Comparison of ENCODE assay signal across 8 mouse cellular contexts in the genomic region with DNA sequence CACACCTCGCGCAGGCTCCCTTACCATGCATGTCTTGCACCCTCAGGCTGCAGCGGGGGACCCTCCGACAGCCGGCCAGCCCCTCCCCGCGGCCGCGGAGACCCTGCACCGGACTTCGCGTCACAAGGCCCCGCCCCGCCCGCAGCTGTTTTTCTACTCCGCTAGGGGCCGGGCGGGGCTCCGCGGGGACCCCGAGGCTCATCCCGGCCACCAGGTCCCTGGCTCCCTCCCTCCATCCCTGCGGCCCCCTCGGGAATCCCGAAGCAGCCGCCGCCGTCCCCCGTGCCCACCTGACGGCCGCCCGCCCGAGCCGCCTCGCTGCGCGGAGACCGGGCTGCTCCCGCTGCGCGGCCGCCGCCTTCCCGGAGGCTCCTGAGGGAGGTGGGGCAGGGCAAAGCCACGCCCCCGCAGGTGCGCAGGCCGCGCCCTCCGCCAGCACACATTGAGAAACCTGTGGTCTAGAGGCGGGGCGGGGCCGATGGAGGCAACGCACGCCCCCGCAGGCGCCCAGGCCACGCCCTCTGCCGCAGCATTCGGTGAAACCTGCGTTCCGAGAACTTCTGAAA. TPM values are rescaled to one million over a fixed set of nuclear protein-coding genes. Genes with fewer than 3 reads are reported as not detected.
DNase-seq lines count a peak whose midpoint lies in the region; ATAC-seq and TF ChIP-seq lines count a peak whose summit lies in the region.

A gene (minus strand): TSS at position 374 of the 566 bp plus-strand sequence.

- no peak within 1 kb of the TSS for H3K27ac ChIP-seq in layer of hippocampus, adult 2 months
- peak within 1 kb of the TSS; percentile 62 for H3K27ac ChIP-seq in forebrain, embryonic 10.5 days
- H3K27ac ChIP-seq in intestine, embryonic 16.5 days (ENCODE audit: low read length), result no peak within 1 kb of the TSS
- H3K27ac ChIP-seq in neural tube, embryonic 15.5 days (replicated peaks), result no peak within 1 kb of the TSS

- H3K4me3 ChIP-seq in layer of hippocampus, adult 2 months, result peak within 1 kb of the TSS; percentile 54
- peak within 1 kb of the TSS; percentile 75 for H3K4me3 ChIP-seq in forebrain, embryonic 10.5 days
- peak within 1 kb of the TSS; percentile 70 for H3K4me3 ChIP-seq in intestine, embryonic 16.5 days (ENCODE audit: low read length)
- peak within 1 kb of the TSS; percentile 49 for H3K4me3 ChIP-seq in neural tube, embryonic 15.5 days (replicated peaks)

- peak within 1 kb of the TSS; percentile 69 for H3K9ac ChIP-seq in intestine, embryonic 16.5 days (ENCODE audit: low read depth, low read length)
- peak within 1 kb of the TSS; percentile 40 for H3K9ac ChIP-seq in neural tube, embryonic 15.5 days (replicated peaks)

- no peak for TF ChIP-seq CTCF in layer of hippocampus, adult 2 months (conservative IDR thresholded peaks at IDR 0.05)

- DNase-seq in layer of hippocampus, adult 2 months (ENCODE audit: low spot score in 2 of 2), result no peak
- no peak for DNase-seq in layer of hippocampus, postnatal 10 days (ENCODE audit: low spot score in 2 of 2)
- peak; percentile 41 for DNase-seq in forebrain, embryonic 10.5 days (ENCODE audit: extremely low spot score, low spot score)
- peak; percentile 85 to 88 for DNase-seq in lung, adult 18-20 months
- DNase-seq in thymus, postnatal 36 days, result peak; percentile 91 to 94
- no peak for DNase-seq in right cerebral cortex, postnatal 4 days

- H3K4me1 ChIP-seq in forebrain, embryonic 10.5 days, result peaks cover 28% of the 10 kb centered on the region
- H3K4me1 ChIP-seq in intestine, embryonic 16.5 days (ENCODE audit: control insufficient read depth, insufficient read depth, low read length), result peaks cover 11% of the 10 kb centered on the region
- peaks cover 18% of the 10 kb centered on the region for H3K4me1 ChIP-seq in neural tube, embryonic 15.5 days

- ATAC-seq in intestine, embryonic 16.5 days, result peak; percentile 86
- ATAC-seq in neural tube, embryonic 15.5 days (ENCODE audit: low FRiP score), result no peak

- H3K27me3 ChIP-seq in forebrain, embryonic 10.5 days (ENCODE audit: poor library complexity, severe bottlenecking), result peaks cover 83% of the 10 kb centered on the region
- H3K27me3 ChIP-seq in intestine, embryonic 16.5 days (replicated peaks; ENCODE audit: control insufficient read depth, insufficient read depth, low read length), result peaks cover 17% of the 10 kb centered on the region
- H3K27me3 ChIP-seq in neural tube, embryonic 15.5 days (replicated peaks), result peaks cover 61% of the 10 kb centered on the region

- no peaks in the 10 kb centered on the region for H3K36me3 ChIP-seq in forebrain, embryonic 10.5 days (replicated peaks)
- no peaks in the 10 kb centered on the region for H3K36me3 ChIP-seq in intestine, embryonic 16.5 days (ENCODE audit: control insufficient read depth, insufficient read depth, low read length)
- H3K36me3 ChIP-seq in neural tube, embryonic 15.5 days, result no peaks in the 10 kb centered on the region

- peaks cover 9% of the 10 kb centered on the region for H3K9me3 ChIP-seq in forebrain, embryonic 10.5 days
- H3K9me3 ChIP-seq in intestine, embryonic 16.5 days (ENCODE audit: control insufficient read depth, low read length), result 0 out of 2 replicates have a peak, but pooled peaks cover 4% of the 10 kb centered on the region
- 0 out of 2 replicates have a peak, but pooled peaks cover 2% of the 10 kb centered on the region for H3K9me3 ChIP-seq in neural tube, embryonic 15.5 days (replicated peaks)

- WGBS in forebrain, embryonic 10.5 days, result under 1% methylated on average over 62 of the region's 62 CpGs
- WGBS in intestine, embryonic 16.5 days, result under 1% methylated on average over 62 of the region's 62 CpGs
- WGBS in neural tube, embryonic 15.5 days, result under 1% methylated on average over 62 of the region's 62 CpGs

- H3K4me2 ChIP-seq in intestine, embryonic 16.5 days (ENCODE audit: low read depth, low read length), result peak within 1 kb of the TSS; percentile 99
- H3K4me2 ChIP-seq in neural tube, embryonic 15.5 days, result peak within 1 kb of the TSS; percentile 95

RNA-seq across cellular contexts. Expression of the gene that starts here (rescaled TPM):
- 1 to 10 TPM; 3.2 to 3.5 TPM for total RNA-seq in layer of hippocampus, adult 2 months (2021)
- 1 to 10 TPM; 1.7 to 1.8 TPM for total RNA-seq in layer of hippocampus, postnatal 10 days (2021)
- 3.6 and 4.8 TPM in 2 replicates for polyA plus RNA-seq in forebrain, embryonic 10.5 days (2016; fragmentation: Nextera tagmentation; extraction: Ambion mirVana)
- 2.7 and 2.9 TPM in 2 replicates for polyA plus RNA-seq in intestine, embryonic 16.5 days (2015; fragmentation: Nextera tagmentation; extraction: Ambion mirVana)
- polyA plus RNA-seq in neural tube, embryonic 15.5 days (2015; fragmentation: Nextera tagmentation; extraction: Ambion mirVana), result 1.2 and 4.0 TPM in 2 replicates

Comparison
In these comparisons a context has a peak if more than half of its experiments do, and no peak if none do; other contexts are left out.
1. DNase-seq: peak in forebrain, embryonic 10.5 days (single experiment), lung, adult 18-20 months (2 of 2) and thymus, postnatal 36 days (2 of 2); none in layer of hippocampus, adult 2 months (0 of 2), layer of hippocampus, postnatal 10 days (0 of 2) and right cerebral cortex, postnatal 4 days (single experiment).
2. Peak in every context shown above with its lines, with median percentiles within 50 percentile points of each other: H3K4me3 ChIP-seq.